Mouse (Mus musculus) inflammation-experienced regulatory T-cells (primary cell): ENCODE results near the gene Alkbh3. TPM values are rescaled to one million over a fixed set of nuclear protein-coding genes. Genes with fewer than 3 reads are reported as not detected.

ENCODE experiments used
- polyA plus RNA-seq, 2 experiments: library from polyadenylated mRNA; unstranded; fragments of 100-300 nt; shearing (Covaris generic); gene quantifications; one replicate each; pipeline ENCODE4 v1.2.1; 2017

Gene Alkbh3
- polyA plus RNA-seq, result 10 to 100 TPM; 54.7 to 72.3 TPM

DNA sequence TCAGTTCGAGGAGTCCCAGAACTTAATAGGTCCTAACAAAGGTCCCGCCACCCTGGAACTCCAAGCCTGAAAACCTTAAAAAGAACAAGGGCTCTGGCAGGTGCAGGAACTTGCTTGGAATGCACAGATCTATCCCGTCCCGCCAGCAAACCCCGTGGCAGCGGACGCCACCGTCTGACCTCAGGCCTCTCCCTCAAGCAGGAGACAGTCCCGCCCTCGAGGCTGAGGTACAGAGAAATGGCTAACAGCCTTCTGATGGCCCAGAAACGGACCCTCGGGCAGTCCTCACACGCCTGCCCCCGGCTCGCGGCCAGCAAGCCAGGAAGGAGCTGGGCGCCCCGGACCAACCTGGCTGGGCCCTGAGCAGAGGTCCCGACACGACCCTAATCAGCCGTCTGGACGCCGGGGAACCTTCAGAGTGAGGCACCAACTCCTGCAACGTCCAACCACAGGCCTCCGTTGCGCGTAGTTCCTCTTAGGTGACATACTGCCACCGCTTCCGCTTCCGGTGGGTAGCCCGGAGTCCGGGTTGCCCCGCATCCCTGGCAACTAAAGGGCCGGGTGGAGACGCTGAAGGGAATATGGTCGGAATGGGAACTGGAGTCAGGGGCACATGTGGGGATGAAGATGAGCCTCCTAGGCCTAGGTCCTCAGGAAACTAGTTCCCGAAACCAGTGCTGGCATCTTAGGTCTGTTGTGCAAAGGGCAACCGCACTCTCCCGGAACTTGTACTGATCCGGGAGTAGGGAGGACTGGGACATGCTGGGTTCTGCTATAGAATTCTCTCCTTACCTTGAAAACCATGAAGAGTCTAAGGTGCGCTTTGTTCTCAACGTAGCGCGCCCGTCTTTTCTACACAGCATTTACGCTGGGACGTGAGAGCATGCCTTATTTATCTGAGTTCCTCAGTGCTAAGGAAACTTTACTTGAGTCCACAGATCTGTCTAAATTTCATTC is at the start of gene Alkbh3:
Gene Alkbh3, minus strand, starts transcription at position 473 of the 957 bp plus-strand sequence.

GRCm38 (mm10) chr2:93996254-93996653 is 14.4 kb downstream of the Alkbh3 start, which contains the start of gene Gm27027:
TSS of gene Gm27027 (minus strand) at chr2:93996354.

GRCm38 (mm10) chr2:93956908-93957784 is 53.5 kb downstream of the Alkbh3 start, which contains the start of gene Gm13889:
TSS of gene Gm13889 (minus strand) at chr2:93957201.

Other genes with a start within 250 kb of the Alkbh3 start
- 10 to 100 TPM; 79.0 to 92.5 TPM for gene Ext2, start 188.2 kb downstream of the Alkbh3 start, polyA plus RNA-seq
- gene Accs, start 160.9 kb downstream of the Alkbh3 start, polyA plus RNA-seq, result 10 to 100 TPM in 1 of 2 experiments, 1 to 10 TPM in 1; 9.6 to 20.0 TPM
- 1 to 10 TPM in 1 of 2 experiments, under 1 TPM in 1; 0.52 to 1.2 TPM for gene Accsl, start 141.7 kb downstream of the Alkbh3 start, polyA plus RNA-seq
- under 1 TPM; 0.25 to 0.91 TPM for gene Gm13889, start 53.6 kb downstream of the Alkbh3 start, polyA plus RNA-seq
- gene Gm27027, start 14.5 kb downstream of the Alkbh3 start, polyA plus RNA-seq, result not detected
- gene Hsd17b12, start 147.2 kb upstream of the Alkbh3 start, polyA plus RNA-seq, result 10 to 100 TPM; 40.3 to 43.7 TPM